Mouse (Mus musculus) lung, embryonic 14.5 days (tissue): ENCODE measurements around the gene Scin. TPM values are rescaled to one million over a fixed set of nuclear protein-coding genes. Genes with fewer than 3 reads are reported as not detected.

Source experiments
- ATAC-seq: fragments of 200-750 bp; cut with Nextera tagmentation; 2 replicates; pipeline ENCODE4 v1.8.0; 2017; ENCODE audit warnings: mild to moderate bottlenecking, moderate TSS enrichment, moderate library complexity; ENCODE audit not compliant: insufficient read depth
- DNase-seq: peaks from one replicate; pipeline ENCODE4 v3.0.0-alpha.2; 2015
- H3K27ac ChIP-seq: fragments of 300-500 bp; sonication (generic); 2 replicates; pipeline ENCODE4 v1.5.1; 2014; ENCODE audit warnings: low read depth, mild to moderate bottlenecking, moderate library complexity
- H3K27me3 ChIP-seq: fragments of 300-500 bp; sonication (generic); 2 replicates; pipeline ENCODE4 v1.6.1; 2014; ENCODE audit warnings: low read length, control low read depth; ENCODE audit not compliant: insufficient read depth
- H3K36me3 ChIP-seq: fragments of 300-500 bp; sonication (generic); 2 replicates; pipeline ENCODE4 v1.6.1; 2014; ENCODE audit warnings: control low read depth; ENCODE audit not compliant: insufficient read depth
- H3K4me1 ChIP-seq: fragments of 300-500 bp; sonication (generic); 2 replicates; pipeline ENCODE4 v1.6.1; 2014; ENCODE audit warnings: antibody characterized with exemption, control low read depth; ENCODE audit not compliant: insufficient read depth
- H3K4me2 ChIP-seq: fragments of 300-500 bp; sonication (generic); 2 replicates; pipeline ENCODE4 v1.6.1; 2014; ENCODE audit warnings: mild to moderate bottlenecking
- H3K4me3 ChIP-seq: fragments of 300-500 bp; sonication (generic); 2 replicates; pipeline ENCODE4 v1.5.1; 2014; ENCODE audit warnings: low read depth, low read length
- H3K9ac ChIP-seq: fragments of 300-500 bp; sonication (generic); 2 replicates; pipeline ENCODE4 v1.6.1; 2014
- H3K9me3 ChIP-seq: fragments of 300-500 bp; sonication (generic); 2 replicates; pipeline ENCODE4 v1.6.1; 2016; ENCODE audit warnings: low read depth, low read length, control low read depth
- CTCF ChIP-seq: IDR thresholded peaks from 2 replicates; pipeline ENCODE4 v1.5.1; 2016; ENCODE audit warnings: antibody characterized with exemption, low read depth
- WGBS: fragments of 180-500 bp; shearing (Covaris S2); extraction: QIAGEN DNeasy Blood & Tissue Kit; methylation state at CpG from one replicate; pipeline ENCODE4 v1.1.7; 2014; 5-methylcytosine and 5-hydroxymethylcytosine counted together
- polyA plus RNA-seq: library from polyadenylated mRNA; unstranded; fragments of >200 nt; fragmentation: Nextera tagmentation; extraction: Ambion mirVana; gene quantifications from 2 replicates; pipeline ENCODE4 v1.2.1, GENCODE M21; 2014

Gene Scin
- polyA plus RNA-seq, 1 experiment from 2014 or later, result 0.21 TPM

- no peak for DNase-seq
- WGBS, result 77% methylated on average over 1 of the region's 1 CpGs
These were observed 24.8 kb downstream of the Scin start for GRCm38 (mm10) chr12:40109227-40109626.

GRCm38 (mm10) chr12:40108143-40108542 lies 25.9 kb downstream of the Scin start:
- Histone ChIP-seq H3K27ac (no peak overlapping the region), H3K4me3 (no peak overlapping the region), H3K9me3 (no peaks in the 10 kb centered on the region), H3K9ac (no peak overlapping the region), H3K36me3 (no peaks in the 10 kb centered on the region), H3K27me3 (no peaks in the 10 kb centered on the region), H3K4me1 (no peaks in the 10 kb centered on the region), H3K4me2 (no peak overlapping the region)
- WGBS, result 49% methylated on average over 2 of the region's 2 CpGs
- peak; percentile 34 for DNase-seq
- no peak for TF ChIP-seq CTCF
- ATAC-seq, result no peak

More at GRCm38 (mm10) chr12:40109227-40109626, 24.8 kb downstream of the Scin start:
- H3K4me1 ChIP-seq, result no peaks in the 10 kb centered on the region
- no peak overlapping the region for H3K4me3 ChIP-seq
- no peak overlapping the region for H3K27ac ChIP-seq
- no peaks in the 10 kb centered on the region for H3K27me3 ChIP-seq
- H3K36me3 ChIP-seq, result no peaks in the 10 kb centered on the region
- H3K9ac ChIP-seq, result no peak overlapping the region
- H3K9me3 ChIP-seq, result no peaks in the 10 kb centered on the region
- TF ChIP-seq CTCF, result no peak
- no peak overlapping the region for H3K4me2 ChIP-seq
- ATAC-seq, result no peak

DNA sequence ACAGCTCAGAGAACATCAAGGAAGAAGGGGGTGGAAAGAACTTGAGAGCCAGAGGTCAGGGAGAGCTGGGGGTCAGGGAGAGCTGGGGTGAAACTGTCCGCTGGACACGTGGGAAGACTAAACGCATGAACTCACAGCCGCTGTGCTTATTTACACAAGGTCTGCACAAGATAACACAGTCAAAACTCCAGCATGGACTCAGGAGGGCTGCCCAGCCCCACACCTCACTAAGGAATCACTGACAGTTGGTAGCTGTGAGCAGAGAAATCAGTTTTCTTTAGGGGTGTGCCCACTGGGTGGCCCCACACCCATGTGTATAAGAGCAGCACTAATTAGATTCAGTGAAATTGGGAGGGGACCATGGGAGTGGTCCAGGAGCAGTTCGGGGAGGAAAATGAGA lies 27.2 kb downstream of the Scin start:
- WGBS, result 23% methylated on average over 5 of the region's 5 CpGs
- H3K4me1 ChIP-seq, result no peaks in the 10 kb centered on the region

GRCm38 (mm10) chr12:40104750-40105149 lies 29.3 kb downstream of the Scin start:
- Histone ChIP-seq H3K36me3 (no peaks in the 10 kb centered on the region), H3K9ac (no peak overlapping the region), H3K4me1 (no peaks in the 10 kb centered on the region), H3K27me3 (no peaks in the 10 kb centered on the region), H3K4me2 (no peak overlapping the region), H3K4me3 (no peak overlapping the region), H3K9me3 (no peaks in the 10 kb centered on the region), H3K27ac (no peak overlapping the region)
- no peak for TF ChIP-seq CTCF
- DNase-seq (no peak), ATAC-seq (no peak)
- WGBS, result 66% methylated on average over 2 of the region's 2 CpGs

More for the DNA sequence above, 27.2 kb downstream of the Scin start:
- H3K9me3 ChIP-seq, result no peaks in the 10 kb centered on the region
- no peaks in the 10 kb centered on the region for H3K36me3 ChIP-seq
- ATAC-seq, result no peak
- no peak overlapping the region for H3K4me2 ChIP-seq
- H3K27ac ChIP-seq, result no peak overlapping the region
- no peaks in the 10 kb centered on the region for H3K27me3 ChIP-seq
- H3K4me3 ChIP-seq, result no peak overlapping the region
- H3K9ac ChIP-seq, result no peak overlapping the region
- no peak for TF ChIP-seq CTCF
- no peak for DNase-seq

DNA sequence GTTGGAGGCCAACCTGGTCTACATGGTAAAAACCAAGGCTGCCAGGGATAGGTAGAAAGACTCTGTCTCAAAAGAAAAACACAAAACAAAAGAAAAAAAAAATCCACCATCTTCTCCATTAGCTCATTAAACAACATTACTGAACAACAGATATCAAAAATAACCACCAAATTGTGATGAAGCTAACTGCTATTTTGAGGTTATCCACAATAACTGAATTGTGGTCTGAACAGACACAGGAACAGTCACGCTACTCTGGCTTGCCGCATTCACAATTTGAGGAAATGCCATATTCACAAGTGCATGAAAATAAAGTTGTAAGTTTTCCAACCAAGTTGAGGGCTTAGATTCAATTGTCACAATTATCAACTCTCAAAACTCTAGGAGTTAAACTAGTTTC lies 31.7 kb downstream of the Scin start:
- WGBS, result 89% methylated on average over 2 of the region's 2 CpGs
- Histone ChIP-seq H3K36me3 (no peaks in the 10 kb centered on the region), H3K4me1 (no peaks in the 10 kb centered on the region), H3K4me3 (no peak overlapping the region), H3K27ac (no peak overlapping the region), H3K27me3 (no peaks in the 10 kb centered on the region), H3K4me2 (no peak overlapping the region), H3K9me3 (no peaks in the 10 kb centered on the region), H3K9ac (no peak overlapping the region)
- ATAC-seq (no peak), DNase-seq (no peak)
- no peak for TF ChIP-seq CTCF

- H3K27me3 ChIP-seq, result no peaks in the 10 kb centered on the region
- no peak overlapping the region for H3K9ac ChIP-seq
- TF ChIP-seq CTCF, result no peak
- DNase-seq, result no peak
- no peak overlapping the region for H3K27ac ChIP-seq
- H3K36me3 ChIP-seq, result no peaks in the 10 kb centered on the region
- WGBS, result 67% methylated on average over 2 of the region's 2 CpGs
- no peaks in the 10 kb centered on the region for H3K9me3 ChIP-seq
- no peak overlapping the region for H3K4me3 ChIP-seq
- H3K4me1 ChIP-seq, result no peaks in the 10 kb centered on the region
- no peak overlapping the region for H3K4me2 ChIP-seq
- ATAC-seq, result no peak
These were observed 34.6 kb downstream of the Scin start for GRCm38 (mm10) chr12:40099407-40099806.

GRCm38 (mm10) chr12:40097449-40097848 lies 36.6 kb downstream of the Scin start:
- Histone ChIP-seq H3K27ac (no peak overlapping the region), H3K36me3 (no peaks in the 10 kb centered on the region), H3K9ac (no peak overlapping the region), H3K4me3 (no peak overlapping the region), H3K9me3 (no peaks in the 10 kb centered on the region), H3K4me1 (no peaks in the 10 kb centered on the region), H3K27me3 (no peaks in the 10 kb centered on the region), H3K4me2 (no peak overlapping the region)
- ATAC-seq, result no peak
- 94% methylated on average over 4 of the region's 4 CpGs for WGBS
- no peak for DNase-seq
- TF ChIP-seq CTCF, result no peak

GRCm38 (mm10) chr12:40097023-40097422 lies 37.0 kb downstream of the Scin start:
- Histone ChIP-seq H3K4me2 (no peak overlapping the region), H3K9ac (no peak overlapping the region), H3K27me3 (no peaks in the 10 kb centered on the region), H3K36me3 (no peaks in the 10 kb centered on the region), H3K9me3 (no peaks in the 10 kb centered on the region), H3K4me1 (no peaks in the 10 kb centered on the region), H3K27ac (no peak overlapping the region), H3K4me3 (no peak overlapping the region)
- WGBS, result 80% methylated on average over 5 of the region's 5 CpGs
- no peak for TF ChIP-seq CTCF
- DNase-seq (no peak), ATAC-seq (no peak)
